Mouse (Mus musculus) v-Abl transformed pro-B cells (cell line): Measurements from ENCODE around the gene Dtnb.

ENCODE experiments used
- in situ Hi-C, 2 experiments: fragments of 400-800 bp; cut with MboI; formaldehyde crosslinking; loops; one replicate each; pipeline ENCODE4 v1.15.1; 2025; ENCODE audit not compliant: unreplicated experiment in 2 of 2

Dtnb gene

GRCm38 (mm10) chr12:3568461-3568991, 3.7 kb upstream of the Dtnb start:
- in situ Hi-C loops: loop anchor here in 1 of 2 experiments (25.0 kb wide), 1 partner anchor 306 kb away; no protein-coding TSS in a partner anchor

- in situ Hi-C loops: loop anchor here (10.0 to 25.0 kb wide), 2 partner anchors 309 to 1334 kb away; partner anchors contain the start of gene Ubxn2a (in 1 of the 2)
Observed at GRCm38 (mm10) chr12:3570711-3571400, 1.3 kb upstream of the Dtnb start.

- in situ Hi-C loops: loop anchor here (10.0 to 25.0 kb wide), 2 partner anchors 310 to 1332 kb away; partner anchors contain the start of gene Ubxn2a (in 1 of the 2)
Observed at GRCm38 (mm10) chr12:3572581-3573397, 608 bp downstream of the Dtnb start.

- in situ Hi-C loops: loop anchor here (10.0 to 25.0 kb wide), 2 partner anchors 311 to 1331 kb away; partner anchors contain the start of gene Ubxn2a (in 1 of the 2)
Observed at GRCm38 (mm10) chr12:3573410-3573809, 1.2 kb downstream of the Dtnb start.

GRCm38 (mm10) chr12:3574670-3575069, 2.5 kb downstream of the Dtnb start:
- in situ Hi-C loops: loop anchor here (10.0 to 25.0 kb wide), 2 partner anchors 312 to 1330 kb away; partner anchors contain the start of gene Ubxn2a (in 1 of the 2)

- in situ Hi-C loops: loop anchor here in 1 of 2 experiments (10.0 kb wide), 1 partner anchor 1325 kb away; the partner anchor contains the start of gene Ubxn2a
Observed at GRCm38 (mm10) chr12:3579958-3580530, 7.9 kb downstream of the Dtnb start.

- in situ Hi-C loops: no loop called here
Observed at GRCm38 (mm10) chr12:3582604-3583003, 10.4 kb downstream of the Dtnb start.

GRCm38 (mm10) chr12:3585525-3585924, 13.3 kb downstream of the Dtnb start:
- in situ Hi-C loops: no loop called here

- in situ Hi-C loops: no loop called here
Observed at GRCm38 (mm10) chr12:3587010-3587409, 14.8 kb downstream of the Dtnb start.

GRCm38 (mm10) chr12:3590039-3590438, 17.9 kb downstream of the Dtnb start:
- in situ Hi-C loops: no loop called here

GRCm38 (mm10) chr12:3591595-3591994, 19.4 kb downstream of the Dtnb start:
- in situ Hi-C loops: no loop called here

- in situ Hi-C loops: no loop called here
Observed at GRCm38 (mm10) chr12:3602786-3603185, 30.6 kb downstream of the Dtnb start.

- in situ Hi-C loops: no loop called here
Observed at GRCm38 (mm10) chr12:3606202-3606601, 34.0 kb downstream of the Dtnb start.

GRCm38 (mm10) chr12:3609747-3610146, 37.6 kb downstream of the Dtnb start:
- in situ Hi-C loops: no loop called here

- in situ Hi-C loops: no loop called here
Observed at GRCm38 (mm10) chr12:3611871-3612270, 39.7 kb downstream of the Dtnb start.

GRCm38 (mm10) chr12:3615041-3615440, 42.9 kb downstream of the Dtnb start:
- in situ Hi-C loops: no loop called here

- in situ Hi-C loops: no loop called here
Observed at GRCm38 (mm10) chr12:3618144-3619020, 46.2 kb downstream of the Dtnb start.

GRCm38 (mm10) chr12:3619021-3619367, 46.8 kb downstream of the Dtnb start:
- in situ Hi-C loops: no loop called here

GRCm38 (mm10) chr12:3626880-3627279, 54.7 kb downstream of the Dtnb start:
- in situ Hi-C loops: no loop called here

- in situ Hi-C loops: no loop called here
Observed at GRCm38 (mm10) chr12:3641931-3642330, 69.8 kb downstream of the Dtnb start.
